Mouse (Mus musculus) ovary, adult 18-20 months (tissue): Measurements from ENCODE around the gene Dynlt1c.
"Not testable (repeated sequence)": the region's sequence is repeated elsewhere in the genome, so short reads cannot be mapped to it uniquely, and the experiment has no call there.

Source experiments
- DNase-seq: peaks from one replicate; pipeline ENCODE4 v3.0.0; 2022; ENCODE audit warnings: low spot score, mixed read lengths

The Dynlt1c gene

GRCm38 (mm10) chr17:6601204-6601911 lies at the start of gene Dynlt1c:
Gene Dynlt1c (plus strand): TSS chr17:6601671.
- DNase-seq: peak; percentile 84

- not testable (repeated sequence) for DNase-seq
Measured at GRCm38 (mm10) chr17:6553798-6554197, 47.7 kb upstream of the Dynlt1c start.

GRCm38 (mm10) chr17:6554243-6554642 lies 47.2 kb upstream of the Dynlt1c start:
- not testable (repeated sequence) for DNase-seq

- DNase-seq: not testable (repeated sequence)
Measured at GRCm38 (mm10) chr17:6559447-6560133, 41.9 kb upstream of the Dynlt1c start.

GRCm38 (mm10) chr17:6564866-6565265 lies 36.6 kb upstream of the Dynlt1c start:
- DNase-seq: not testable (repeated sequence)

- not testable (repeated sequence) for DNase-seq
Measured at GRCm38 (mm10) chr17:6567908-6568307, 33.6 kb upstream of the Dynlt1c start.

GRCm38 (mm10) chr17:6571296-6571695 lies 30.2 kb upstream of the Dynlt1c start:
- not testable (repeated sequence) for DNase-seq

GRCm38 (mm10) chr17:6572202-6572601 lies 29.3 kb upstream of the Dynlt1c start:
- DNase-seq: not testable (repeated sequence)

GRCm38 (mm10) chr17:6575376-6575775 lies 26.1 kb upstream of the Dynlt1c start:
- DNase-seq: not testable (repeated sequence)

GRCm38 (mm10) chr17:6588672-6589071 lies 12.8 kb upstream of the Dynlt1c start:
- DNase-seq: not testable (repeated sequence)

GRCm38 (mm10) chr17:6592109-6592508 lies 9.4 kb upstream of the Dynlt1c start:
- DNase-seq: not testable (repeated sequence)

- DNase-seq: not testable (repeated sequence)
Measured at GRCm38 (mm10) chr17:6593896-6594295, 7.6 kb upstream of the Dynlt1c start.

GRCm38 (mm10) chr17:6595776-6596497 lies 5.5 kb upstream of the Dynlt1c start:
- DNase-seq: peak; percentile 47

GRCm38 (mm10) chr17:6598356-6598755 lies 3.1 kb upstream of the Dynlt1c start:
- not testable (repeated sequence) for DNase-seq

GRCm38 (mm10) chr17:6600216-6600911 lies 1.1 kb upstream of the Dynlt1c start:
- DNase-seq: not testable (repeated sequence)

GRCm38 (mm10) chr17:6602205-6602604 lies 734 bp downstream of the Dynlt1c start:
- not testable (repeated sequence) for DNase-seq

- not testable (repeated sequence) for DNase-seq
Measured at GRCm38 (mm10) chr17:6605347-6605746, 3.9 kb downstream of the Dynlt1c start.

GRCm38 (mm10) chr17:6613524-6613923 lies 12.1 kb downstream of the Dynlt1c start:
- not testable (repeated sequence) for DNase-seq

GRCm38 (mm10) chr17:6614316-6614715 lies 12.8 kb downstream of the Dynlt1c start:
- DNase-seq: not testable (repeated sequence)

- not testable (repeated sequence) for DNase-seq
Measured at GRCm38 (mm10) chr17:6616731-6617130, 15.3 kb downstream of the Dynlt1c start.

GRCm38 (mm10) chr17:6617689-6618400 lies 16.4 kb downstream of the Dynlt1c start:
- not testable (repeated sequence) for DNase-seq
